Mouse (Mus musculus) layer of hippocampus, adult 9-11 months (tissue): ENCODE measurements at regions not wholly inside any gene's neighbourhood (a gene's known extent, or its start where the extent isn't known, plus 50 kb on each side); places are given as distances from the start of the nearest gene placed in this dataset.
"Not testable (repeated sequence)": the region's sequence is repeated elsewhere in the genome, so short reads cannot be mapped to it uniquely, and the experiment has no call there.

Experiments
- DNase-seq: peaks from one replicate; pipeline ENCODE4 v3.0.0; 2022

DNA sequence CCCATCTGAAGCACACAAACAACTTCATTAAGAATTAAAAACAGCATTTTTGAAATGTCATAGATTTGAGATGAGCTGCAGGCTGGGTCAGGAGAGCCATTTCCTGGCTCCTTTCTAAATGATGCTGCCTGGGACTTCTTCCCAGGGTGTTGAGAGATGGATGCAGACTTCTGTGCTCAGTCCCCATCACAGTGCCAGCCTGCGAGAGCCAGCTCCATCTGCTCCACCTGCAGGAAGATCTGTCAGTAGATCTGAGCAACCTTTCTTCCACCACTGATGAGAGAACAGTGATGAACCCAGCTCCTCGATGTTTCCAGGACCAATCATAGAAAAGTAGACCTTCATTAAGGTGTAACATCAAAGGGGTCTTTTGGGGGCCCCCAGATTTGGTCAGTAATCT lies 273.8 kb upstream of the Trpc7 start:
- DNase-seq = peak; percentile 34

DNA sequence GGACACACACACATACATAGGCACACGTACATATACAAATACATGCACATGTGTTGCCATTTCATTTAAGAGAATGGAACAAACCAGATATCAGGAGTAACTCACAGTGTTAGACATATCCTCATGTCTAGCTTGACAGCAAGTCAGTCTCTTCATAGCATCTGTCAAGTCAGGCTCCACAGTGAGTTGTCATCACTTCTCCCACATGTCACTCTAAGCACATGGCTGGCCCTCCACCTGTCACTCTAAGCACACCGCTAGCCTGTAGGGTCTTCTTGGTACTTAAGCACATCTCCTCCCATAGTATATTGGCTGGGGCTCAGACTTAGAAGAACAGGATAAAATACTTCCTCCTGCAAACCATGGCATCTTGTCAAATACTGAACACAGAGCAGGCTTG lies 269.6 kb upstream of the Trpc7 start:
- DNase-seq = peak; percentile 14

DNA sequence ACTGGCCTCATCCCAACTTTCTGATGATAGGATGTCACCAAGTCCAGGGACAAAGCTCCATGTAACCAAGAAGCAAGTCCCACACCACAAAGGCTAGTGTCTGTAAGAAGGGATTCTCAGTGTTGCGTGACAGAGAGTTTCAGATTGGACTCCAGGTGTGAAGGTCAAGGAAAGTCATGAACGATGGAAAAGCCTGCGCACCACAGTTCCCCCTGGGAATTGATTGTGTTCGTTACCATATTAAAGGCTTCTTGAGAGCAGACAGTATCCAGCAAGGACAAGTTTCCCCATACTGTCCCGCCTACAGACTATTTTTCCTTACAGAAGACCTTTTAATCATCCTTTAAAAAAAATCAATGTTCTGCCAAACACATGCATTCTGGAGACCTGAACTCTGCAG lies 257.0 kb upstream of the Trpc7 start:
- no peak for DNase-seq

DNA sequence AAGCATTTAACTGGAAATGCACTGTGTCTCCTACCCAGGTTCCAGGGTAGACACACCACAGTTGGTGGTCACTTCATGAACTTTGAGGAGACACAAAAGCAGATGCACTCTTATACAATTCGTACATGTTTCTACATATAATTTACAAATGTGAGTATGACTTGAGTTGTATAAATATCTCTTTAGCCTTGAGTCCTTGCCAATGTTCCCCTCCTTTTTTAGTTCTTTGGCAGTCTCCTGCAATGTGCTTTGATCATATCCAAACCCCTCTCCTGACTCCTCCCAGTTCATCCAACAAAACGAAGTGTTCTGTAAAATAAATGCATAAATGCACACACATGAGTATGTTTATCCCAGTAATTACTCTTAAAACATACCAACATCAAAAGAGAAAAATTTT lies 251.8 kb upstream of the Trpc7 start:
- no peak for DNase-seq

DNA sequence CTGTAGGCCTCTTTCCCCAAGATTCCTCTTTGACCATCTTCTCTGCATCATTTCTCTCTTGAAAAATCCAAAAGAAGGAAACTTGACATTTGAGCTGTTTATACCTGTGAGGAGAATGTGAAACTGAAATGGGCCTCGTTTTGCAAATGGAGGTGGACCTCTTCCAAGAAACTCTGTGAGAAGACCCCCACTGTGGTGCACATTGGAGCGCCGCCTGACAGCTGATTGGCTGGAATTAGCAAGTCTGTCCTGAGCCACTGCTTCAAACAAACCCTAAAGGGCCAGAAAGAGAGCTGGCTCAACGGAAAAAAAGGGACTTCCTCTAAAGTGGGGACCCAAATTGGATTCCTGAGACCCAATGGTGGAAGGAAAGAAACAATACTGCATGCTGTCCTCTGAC lies 250.9 kb upstream of the Trpc7 start:
- no peak for DNase-seq

DNA sequence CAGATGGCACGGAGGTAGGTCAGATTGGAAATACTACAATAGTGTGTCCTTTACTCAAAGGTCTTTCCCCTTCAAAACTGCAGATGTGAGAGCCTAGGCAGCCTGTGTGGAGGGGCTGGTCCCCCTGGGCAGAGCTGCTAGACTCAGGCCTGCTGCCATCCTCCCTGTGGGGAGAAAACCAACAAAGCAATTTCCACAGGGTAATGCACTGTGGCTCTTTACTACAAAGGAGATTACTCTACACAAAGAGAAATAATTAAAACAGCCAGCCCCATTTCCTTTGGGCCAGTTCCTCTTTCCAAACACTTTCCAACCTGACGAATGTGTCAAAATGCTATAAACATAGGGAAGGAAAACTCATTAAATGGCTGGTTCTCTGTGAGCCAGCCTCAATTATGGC lies 250.0 kb upstream of the Trpc7 start:
- no peak for DNase-seq

DNA sequence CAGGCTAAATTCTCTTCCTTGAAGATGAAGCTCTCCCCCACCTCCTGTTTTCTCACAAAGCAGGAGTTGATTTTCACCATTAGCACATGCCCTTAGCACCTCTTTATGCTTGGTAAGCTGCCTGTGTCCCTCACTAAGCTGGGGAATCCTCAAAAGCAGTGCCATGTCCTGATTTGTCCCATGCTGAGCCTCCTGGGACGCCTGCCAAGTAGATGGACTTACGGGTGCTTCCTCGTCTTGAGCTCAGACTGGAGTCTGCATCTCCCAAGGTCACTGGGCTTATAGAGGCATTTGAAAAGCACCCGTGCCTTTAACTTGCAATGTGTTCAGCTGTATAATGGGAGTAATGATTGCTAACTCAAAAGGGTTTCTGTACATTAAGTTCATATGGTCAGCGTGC lies 247.1 kb upstream of the Trpc7 start:
- no peak for DNase-seq

DNA sequence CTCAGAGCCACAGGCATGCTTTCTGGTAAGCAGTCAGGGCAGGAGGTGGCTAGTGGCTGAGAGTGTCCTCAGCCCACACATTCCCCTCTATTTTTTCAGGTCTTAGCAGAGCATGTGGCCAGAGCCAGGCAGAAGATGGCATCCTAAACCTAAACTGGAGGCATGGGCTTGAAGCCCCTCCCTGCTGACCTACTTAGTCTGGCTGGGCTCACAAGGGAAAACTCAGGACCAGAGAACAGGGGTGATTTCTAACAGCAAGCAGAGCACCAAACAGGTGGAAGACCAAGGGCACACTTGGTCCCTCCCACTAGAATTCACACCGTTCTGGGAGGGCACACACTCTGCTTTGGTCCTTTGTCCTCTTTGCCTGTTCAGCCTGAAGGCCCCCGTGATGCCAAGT lies 246.6 kb upstream of the Trpc7 start:
- no peak for DNase-seq

DNA sequence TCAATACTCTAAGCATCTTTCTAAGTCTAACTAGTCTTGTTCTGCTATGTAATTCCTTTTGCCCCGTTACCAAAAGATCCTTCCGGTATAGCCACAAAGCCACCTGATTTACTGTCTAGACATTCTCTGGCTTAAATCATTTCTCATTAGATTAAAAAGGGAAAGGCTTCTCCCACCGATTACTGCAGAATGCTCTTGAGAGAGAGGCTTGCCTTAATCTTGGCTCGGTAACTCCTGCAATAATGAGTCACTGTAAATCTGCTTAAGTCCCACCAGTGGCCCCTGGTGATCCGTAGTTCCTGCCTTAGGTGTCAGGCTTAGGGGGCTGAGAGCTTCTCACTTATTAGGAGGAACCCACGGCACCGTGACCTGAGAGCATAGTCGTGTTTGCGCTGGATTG lies 220.1 kb upstream of the Trpc7 start:
- DNase-seq = no peak

DNA sequence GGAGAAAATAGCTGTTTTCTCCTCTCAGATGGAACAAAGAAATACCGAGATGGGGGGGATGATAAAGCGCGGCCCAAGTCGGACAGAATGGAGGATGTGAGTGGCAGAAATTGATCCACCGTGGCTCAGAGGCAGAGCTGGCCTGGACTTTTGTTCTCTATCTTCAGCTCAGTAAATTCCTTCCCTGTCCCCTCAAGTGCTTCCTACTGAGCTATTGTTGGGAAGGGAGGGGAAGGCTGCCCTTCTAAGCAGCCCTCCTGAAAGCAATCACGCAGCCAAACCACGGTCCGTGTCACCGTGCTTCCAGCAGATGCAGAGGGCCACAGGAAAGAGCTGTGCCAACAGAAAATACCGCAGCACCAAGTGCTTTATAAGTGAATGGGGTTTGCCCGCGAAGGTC lies 212.2 kb upstream of the Trpc7 start:
- DNase-seq = no peak

DNA sequence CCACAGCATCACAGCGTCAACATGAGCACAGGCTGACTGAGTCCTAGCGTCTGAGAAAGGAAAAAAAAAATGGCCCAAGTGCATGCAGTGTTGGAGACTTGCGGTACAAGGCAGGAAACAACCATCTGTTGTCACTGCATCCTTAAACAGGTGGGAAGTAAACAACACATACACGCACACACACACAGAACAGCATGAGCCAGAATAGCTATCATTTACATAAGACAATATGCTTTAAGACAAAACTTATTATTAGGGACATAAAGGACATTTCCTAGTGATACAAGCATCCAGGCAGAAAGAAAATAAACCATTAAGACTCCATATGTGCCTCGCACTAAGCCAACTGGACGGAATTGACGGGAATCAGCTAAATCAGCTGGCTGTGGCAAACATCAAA lies 203.8 kb upstream of the Trpc7 start:
- DNase-seq = no peak

DNA sequence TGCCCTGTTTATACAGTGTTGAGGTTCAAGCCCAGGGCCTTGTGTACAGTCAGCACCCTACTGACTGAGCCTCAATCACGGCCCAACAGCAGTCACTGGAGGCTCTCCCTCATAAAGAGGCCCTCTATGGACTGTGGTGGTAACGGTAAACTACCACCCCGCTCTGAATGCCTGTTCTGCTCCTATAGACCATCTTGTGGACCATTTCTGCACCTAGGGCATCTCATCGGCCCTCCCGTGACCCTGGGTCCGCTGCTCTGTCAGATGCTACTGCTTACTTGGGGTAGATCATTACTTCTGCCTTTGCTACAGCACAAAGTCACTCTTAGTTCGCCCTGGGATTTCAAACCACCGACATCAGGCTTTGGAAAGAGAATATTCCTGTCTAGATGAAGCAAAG lies 196.1 kb upstream of the Trpc7 start:
- DNase-seq = no peak

DNA sequence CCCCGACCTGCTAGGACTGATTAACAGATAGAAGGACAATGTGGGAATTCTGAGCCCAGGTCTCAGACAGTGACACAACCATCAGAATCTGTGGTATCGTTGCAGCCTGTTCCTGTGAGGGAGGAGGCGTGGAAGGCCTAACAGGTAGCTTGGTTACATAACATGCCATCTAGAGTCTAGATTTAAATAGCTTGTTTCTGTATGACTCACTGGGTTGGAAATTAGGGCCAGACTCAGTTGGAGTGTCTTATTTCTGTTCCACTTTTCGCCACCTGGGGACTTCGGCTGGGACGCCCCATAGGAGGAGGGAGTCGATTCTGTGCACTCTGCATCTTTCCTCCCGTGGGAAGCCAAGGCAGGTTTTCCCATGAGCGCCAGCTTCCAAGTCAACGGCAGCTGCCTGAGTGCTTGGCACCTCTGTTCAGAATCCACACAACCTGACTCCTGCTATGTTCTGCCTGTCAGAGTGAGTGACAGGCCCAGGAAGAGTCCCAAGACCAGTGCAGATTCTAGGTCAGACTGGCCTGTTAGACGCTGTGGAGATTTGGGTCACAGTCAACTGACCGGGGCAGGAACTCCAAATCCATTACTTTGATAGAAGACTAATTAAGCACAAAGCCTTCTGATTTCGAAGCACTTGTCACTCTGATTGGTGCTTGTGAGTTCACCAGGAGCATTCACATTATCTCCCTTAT lies 193.7 kb upstream of the Trpc7 start:
- peak; percentile 23 for DNase-seq

DNA sequence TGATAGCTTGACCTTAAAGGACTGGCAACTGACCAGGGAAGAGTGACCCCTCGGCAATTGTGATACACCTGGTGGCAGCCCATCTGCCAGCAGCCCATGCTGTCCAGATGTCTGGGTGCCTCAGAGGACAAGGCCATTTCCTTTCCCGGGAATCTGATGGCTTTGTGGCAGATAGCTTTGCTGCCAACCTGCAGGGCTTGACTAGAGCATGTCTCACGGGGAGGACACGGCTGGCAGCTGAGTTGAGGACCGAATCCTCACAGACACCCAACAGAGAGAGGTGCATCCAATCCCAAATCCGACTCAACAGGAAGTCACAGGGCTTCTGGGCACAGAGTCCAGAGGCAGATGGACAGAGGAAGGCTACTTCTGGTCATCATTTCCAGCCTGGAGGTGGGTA lies 192.2 kb upstream of the Trpc7 start:
- no peak for DNase-seq

DNA sequence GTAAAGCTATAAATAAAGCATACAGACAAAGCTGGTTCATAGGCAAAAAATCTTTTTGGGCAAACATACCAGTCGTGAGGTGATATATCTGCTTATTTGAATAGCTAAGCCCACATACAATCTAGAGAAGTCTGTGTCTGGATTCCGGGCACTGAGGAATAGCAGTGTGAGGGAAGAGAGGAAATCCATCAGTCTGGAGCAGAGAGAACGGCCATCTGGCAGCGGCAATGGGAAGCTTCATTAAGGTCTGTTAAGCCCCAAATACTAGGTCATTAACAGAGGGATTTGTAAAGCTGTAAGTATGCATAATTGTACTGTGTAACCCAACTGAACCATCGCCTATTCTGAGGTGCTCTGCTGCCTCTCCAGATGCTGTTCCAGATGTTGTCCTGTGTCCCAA lies 191.6 kb upstream of the Trpc7 start:
- DNase-seq = no peak

DNA sequence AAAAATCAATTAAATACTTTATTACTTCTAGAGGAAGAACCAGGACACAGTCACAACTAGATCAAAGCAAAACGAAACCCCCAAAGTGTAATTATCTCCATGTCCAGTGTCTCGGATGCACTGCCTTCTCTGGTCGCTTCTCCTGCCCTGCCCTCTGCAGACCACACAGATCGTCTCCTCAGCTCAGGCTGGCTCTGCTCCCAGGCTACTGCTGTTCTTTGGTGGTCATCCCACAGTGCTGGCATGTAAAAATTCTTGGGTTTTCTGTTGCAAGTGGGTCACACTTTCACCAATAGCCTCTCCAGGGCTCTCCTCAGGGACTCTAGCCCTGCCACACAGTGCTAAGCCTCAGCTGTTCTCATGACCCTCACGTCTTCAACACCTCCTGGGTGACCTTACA lies 188.0 kb upstream of the Trpc7 start:
- DNase-seq = no peak

DNA sequence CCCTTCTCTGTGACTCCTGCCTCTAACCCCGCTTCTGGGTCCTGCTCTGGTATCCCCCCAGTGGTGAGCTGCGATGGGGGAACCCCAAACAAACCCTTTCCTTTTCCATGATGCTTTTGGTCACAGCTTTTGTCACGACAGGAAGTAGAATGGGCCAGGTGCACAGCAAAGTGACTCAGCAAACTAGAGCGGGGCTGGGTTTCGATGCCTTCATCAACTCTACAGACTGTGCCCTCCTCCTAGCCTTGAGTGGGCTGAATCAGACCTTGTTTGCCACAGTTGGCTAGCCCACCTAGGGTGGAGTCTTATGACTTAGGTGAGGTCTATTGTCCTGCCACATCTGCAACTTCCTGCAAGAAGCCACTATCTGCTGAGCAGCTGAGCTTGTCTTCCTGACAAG lies 174.7 kb upstream of the Trpc7 start:
- no peak for DNase-seq

DNA sequence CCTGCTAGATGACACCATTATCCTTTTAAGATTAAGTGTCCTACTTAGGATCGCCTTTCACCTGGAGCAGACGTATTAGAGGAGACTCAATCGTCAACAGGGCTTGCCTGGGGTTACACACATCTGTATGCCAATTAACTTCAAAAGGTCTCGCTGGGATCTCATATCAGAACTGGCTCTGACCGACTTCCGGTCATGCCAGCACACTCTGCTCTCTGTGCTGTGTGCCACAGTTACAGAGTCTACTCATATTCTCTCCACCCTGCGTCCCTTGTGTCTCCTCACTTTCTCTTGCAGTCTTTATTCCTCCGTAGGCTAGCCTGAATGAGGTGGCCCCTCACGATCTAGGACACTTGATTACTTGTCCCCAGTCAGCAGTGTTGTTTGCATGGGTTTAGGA lies 165.9 kb upstream of the Trpc7 start:
- no peak for DNase-seq

DNA sequence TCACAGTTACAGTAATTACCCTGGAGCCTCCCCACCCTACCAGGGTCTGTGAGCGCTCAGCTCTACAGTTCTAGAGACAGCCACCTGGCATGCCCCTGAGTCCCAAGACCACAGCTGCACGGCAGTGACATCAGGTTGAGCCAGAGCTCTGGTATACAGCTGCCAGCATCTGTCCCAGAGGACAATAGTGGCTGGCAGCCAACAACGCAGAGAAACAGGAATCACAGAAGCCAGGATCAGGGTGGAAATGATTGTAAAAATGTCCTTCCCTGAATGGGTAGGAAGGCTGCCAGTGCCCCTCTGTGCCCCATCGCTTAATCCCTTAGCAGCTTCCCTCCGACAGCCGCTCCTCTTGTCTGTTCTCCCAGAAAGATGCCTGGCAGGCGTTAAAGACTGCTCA lies 165.3 kb upstream of the Trpc7 start:
- no peak for DNase-seq

DNA sequence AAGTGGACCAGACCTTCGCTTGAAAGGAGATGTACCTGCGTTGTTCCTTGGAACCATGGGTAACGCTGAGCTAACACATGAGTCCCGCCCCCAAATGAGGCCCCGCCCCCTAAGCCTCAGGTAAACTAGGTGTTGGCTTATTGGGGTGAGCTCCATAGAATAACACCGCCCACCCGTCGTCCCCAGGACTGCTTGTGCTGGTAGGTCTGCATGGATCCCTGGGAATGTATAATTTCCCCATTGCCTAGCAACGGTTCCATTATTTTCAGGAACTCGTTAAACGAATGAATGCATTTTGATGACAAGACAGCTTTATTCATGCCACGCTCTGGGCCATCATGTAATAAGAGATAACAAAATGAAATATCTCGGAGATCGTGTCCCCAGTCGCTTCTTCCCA lies 161.0 kb upstream of the Trpc7 start:
- no peak for DNase-seq

DNA sequence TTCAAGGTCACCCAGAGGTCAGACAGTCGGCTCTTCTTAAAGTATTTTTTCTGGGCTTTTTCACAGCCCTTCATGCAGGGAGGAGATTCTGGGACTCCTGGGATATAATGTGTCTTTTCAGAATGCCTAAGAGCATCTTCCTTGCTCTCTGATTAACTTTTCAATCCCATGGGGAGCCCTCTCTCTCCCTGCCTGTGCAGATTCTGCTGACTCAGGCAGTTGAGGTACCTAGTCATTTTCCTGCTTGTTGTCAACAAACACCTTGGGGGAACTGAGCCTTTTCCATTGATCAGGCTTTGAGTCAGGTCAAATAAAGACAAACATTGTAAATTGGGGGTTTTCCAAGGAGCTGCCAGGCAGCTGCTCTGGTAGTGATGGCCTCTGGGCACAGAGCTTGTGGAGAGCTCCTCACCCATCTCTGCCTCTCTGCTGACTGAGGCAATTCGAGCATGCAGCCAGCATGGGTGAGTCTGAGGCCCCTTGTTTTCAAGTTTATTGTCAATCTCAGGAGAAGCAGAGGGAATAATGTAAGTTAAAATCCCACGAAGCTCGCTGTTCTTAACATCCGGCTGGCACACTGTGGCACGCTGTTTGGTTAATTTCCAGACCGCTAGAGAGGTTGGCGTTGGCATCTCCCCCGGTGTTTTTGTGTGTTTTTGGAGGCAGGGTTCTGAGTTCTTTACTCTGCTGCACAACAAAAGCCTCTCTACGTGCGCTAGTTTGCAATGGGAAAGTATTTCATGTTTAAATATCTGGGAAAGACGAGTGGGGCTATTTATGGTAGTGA lies 159.8 kb upstream of the Trpc7 start:
- no peak for DNase-seq

DNA sequence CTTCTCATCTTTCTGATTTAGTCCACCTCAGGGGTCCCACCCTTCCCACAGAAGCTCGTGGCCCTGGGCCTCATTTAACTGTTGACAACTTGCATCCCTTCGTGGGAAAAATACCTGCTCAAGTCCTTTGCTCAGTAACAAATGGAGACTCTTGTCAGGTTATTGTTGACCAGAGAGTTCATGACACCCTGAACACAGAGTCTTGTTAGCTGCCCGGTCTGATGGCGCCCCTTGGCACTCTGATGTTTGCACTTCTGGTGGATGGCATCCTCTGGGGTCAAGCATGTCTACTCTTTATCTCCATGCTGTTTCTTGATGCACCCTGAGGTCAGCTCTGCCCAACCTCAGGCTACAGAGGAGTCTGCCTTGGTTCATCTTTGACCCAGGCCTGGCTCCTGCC lies 157.6 kb upstream of the Trpc7 start:
- DNase-seq = no peak

DNA sequence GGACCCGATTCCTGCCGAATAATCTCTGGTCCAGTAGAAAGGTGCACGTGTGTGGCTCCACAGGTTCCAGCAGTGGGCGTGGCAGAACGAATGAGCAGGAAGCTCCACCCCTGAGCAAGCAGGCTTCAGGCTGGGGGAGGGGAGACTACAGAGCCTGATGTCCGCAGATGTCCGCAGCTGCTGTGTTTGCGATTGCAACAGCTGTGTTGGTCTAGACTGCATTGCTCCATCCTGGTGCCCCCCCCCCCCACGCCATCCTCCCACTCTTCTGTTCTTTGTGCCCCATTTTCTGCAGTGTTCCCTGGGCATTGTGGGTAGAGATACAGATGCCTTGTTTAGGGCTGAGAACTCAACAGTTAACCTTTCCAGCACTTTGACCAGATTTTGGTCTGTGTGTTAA lies 150.3 kb upstream of the Trpc7 start:
- not testable (repeated sequence) for DNase-seq

DNA sequence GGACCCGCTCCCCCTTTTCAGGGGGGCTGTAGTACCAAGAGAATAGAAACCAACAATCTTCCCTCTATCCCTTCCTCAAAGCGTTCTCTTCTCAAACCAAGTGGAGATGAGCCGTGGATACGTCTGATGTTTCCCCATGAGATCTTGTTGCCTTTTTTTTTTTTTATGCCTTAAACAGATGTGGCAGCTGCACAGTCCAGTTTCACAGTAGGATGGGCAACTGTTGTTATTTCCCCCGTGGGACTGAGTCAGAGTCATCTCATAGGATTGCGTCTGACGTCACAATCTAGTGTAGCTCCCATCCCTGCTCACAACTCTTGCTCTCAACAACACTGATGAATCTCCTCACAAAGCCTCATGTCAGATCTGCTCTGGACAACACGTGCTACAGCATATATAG lies 148.7 kb upstream of the Trpc7 start:
- no peak for DNase-seq
